Mouse (Mus musculus) right cerebral cortex, postnatal 4 days (tissue): ENCODE results near the gene Sord.
"Not testable (repeated sequence)": the region's sequence is repeated elsewhere in the genome, so short reads cannot be mapped to it uniquely, and the experiment has no call there.

ENCODE experiments used
- DNase-seq: peaks from one replicate; pipeline ENCODE4 v3.0.0-alpha.2; 2022

The Sord gene

GRCm38 (mm10) chr2:122234611-122235288 lies at the start of gene Sord:
Sord (plus strand) TSS chr2:122234749.
- DNase-seq = peak; percentile 82

GRCm38 (mm10) chr2:122185086-122185485 lies 49.5 kb upstream of the Sord start:
- DNase-seq = no peak

GRCm38 (mm10) chr2:122186106-122186505 lies 48.4 kb upstream of the Sord start, which contains the start of the genes Patl2 and Terb2:
Patl2 (minus strand) TSS chr2:122186189.
Terb2 (plus strand) TSS chr2:122186272.
- DNase-seq = no peak

DNA sequence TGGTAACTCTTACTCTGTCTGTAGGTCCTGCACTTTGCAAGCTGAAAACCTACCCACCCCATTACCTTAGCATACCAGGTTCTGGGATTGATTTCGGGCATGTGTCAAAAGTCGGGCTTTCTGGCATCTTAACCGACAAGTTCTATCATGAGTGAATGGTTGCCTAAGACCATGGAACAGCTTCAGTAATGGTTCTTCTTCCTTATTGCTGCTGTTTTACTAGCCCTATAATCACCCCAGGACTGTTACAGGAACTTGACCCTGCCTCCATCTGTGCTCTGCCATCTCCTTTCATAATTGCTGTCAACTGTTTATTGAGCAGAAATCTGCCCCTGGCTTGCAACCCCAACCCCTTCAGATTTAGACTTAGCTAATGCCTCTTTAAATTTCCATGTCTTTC lies 47.8 kb upstream of the Sord start:
- DNase-seq = no peak

DNA sequence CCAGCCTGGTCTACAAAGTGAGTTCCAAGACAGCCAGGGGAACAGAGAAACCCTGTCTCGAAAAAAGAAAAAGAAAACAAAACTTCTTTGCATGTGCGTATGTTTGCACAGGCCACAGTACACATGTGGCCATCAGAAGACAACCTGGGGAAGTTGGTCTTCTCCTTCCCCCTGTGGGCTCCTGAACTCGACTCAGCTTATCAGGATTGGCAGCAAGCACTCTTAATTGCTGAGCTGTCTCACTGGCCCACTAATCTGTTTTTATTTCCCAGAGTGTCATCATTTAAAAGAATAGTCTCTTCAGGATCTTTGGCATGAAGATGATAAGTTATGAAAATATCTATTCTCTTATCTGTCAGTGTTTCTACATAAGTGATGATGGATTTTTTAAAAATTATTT lies 42.7 kb upstream of the Sord start:
- no peak for DNase-seq

- DNase-seq = peak; percentile 6
These were observed 40.0 kb upstream of the Sord start for GRCm38 (mm10) chr2:122194509-122194929.

DNA sequence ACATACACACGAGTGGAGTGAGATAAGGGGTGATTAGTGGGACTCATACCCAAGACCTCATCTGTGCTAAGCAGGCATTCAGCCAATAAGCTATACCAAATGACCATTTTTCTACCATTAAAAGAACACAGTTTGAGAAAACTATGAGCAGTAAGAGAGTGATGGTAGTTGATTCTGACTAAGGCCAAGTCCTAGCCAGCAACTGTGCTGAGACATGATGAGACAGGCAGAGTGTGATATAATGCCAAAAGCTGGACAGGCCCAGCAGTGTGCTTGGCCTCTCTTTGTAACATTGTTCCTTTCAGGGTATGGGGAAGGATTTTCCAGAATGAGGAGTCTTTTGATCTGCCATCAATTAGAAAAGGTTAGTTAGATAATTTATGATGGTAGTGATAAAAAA lies 33.0 kb upstream of the Sord start:
- DNase-seq = no peak

DNA sequence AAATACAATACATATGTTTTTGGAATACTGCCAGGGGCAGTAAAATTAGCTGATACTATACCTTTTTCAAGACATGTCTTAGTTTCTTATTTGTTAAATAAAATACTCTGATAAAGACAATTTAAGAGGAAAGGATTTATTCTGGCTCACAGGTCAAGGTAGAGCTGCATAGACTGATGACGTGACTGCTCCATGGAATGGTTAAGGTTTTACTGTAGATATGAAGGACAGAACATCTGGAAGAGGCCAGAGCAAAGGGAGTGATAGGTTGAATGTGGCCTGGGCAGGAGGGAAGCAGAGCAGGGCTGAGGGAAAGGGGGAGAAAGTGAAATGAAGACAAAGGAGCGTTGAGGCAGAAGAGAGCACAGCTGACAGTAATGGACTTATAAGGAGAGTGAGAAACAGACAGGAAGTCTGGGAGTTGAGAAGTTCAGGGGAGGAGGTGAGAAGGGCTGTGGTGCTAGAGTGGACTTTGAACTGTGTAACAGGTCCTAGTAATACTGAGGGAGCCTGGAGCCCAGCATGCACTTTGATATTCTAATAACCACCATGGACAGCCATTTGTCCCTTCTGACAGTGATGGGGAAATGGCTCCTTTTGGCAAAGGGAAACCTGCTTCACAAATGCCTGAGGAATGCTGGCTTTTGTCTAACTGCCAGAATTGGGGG lies 28.0 kb upstream of the Sord start:
- DNase-seq = no peak

- no peak for DNase-seq
These were observed 23.9 kb upstream of the Sord start for GRCm38 (mm10) chr2:122210534-122211228.

GRCm38 (mm10) chr2:122217075-122217474 lies 17.5 kb upstream of the Sord start:
- DNase-seq = not testable (repeated sequence)

DNA sequence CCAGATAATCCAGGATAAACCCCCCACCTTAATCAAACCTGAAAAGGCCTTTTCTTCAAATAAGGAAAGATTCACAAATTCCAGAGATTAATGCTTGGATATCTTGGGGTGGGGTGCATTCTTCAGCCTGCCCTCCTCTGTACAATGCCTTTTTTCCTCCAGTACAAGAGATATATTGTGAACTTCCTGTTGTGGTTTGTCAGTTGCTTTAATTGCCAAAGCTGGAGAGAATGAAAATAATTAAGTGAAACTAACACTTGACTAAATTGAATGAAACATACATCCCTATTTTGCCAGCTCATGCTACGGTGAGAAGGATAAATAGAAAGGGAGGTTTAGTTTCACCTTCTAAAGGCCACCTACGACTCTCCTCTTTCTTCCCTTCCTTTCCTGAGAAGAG lies 16.3 kb upstream of the Sord start:
- DNase-seq = no peak

DNA sequence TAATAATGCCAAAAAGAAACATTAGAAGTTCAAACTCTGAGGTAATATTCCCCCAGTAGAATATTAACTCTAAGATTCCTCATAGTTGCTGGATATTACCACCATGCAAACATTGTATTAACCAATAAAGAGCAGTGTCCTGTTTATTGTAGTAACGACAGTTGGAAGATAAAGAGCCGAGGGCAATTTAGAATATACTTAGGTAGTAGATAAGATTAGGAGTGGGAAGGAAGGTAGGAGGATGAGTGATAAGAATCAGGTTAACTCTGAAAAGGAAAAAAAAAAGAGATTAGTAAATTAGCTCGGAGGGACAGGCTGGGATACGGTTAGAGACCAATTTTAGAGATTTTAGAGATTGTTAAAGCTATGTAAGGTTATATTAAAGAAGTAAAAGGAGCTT lies 13.2 kb upstream of the Sord start:
- no peak for DNase-seq

GRCm38 (mm10) chr2:122221798-122222197 lies 12.8 kb upstream of the Sord start:
- no peak for DNase-seq

DNA sequence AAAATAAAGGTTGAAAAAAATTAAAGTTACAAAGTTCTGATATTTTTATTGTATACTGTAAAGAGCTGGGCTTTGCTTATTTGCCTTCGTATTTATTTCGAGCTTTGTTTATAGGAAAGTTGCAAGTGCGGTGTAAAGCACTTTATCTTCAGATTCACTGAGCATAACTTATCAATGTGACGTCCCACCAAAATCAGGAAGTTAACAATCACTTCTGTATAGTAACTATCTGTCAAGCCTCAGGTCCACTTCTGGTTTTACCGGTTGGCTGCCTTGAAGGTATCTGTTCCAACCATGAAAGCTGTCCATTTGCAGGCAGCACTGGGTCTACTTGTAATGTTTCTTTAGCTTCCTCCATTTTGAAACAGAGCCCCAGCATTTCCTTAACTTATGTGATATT lies 12.3 kb upstream of the Sord start:
- DNase-seq = no peak

GRCm38 (mm10) chr2:122223654-122224053 lies 10.9 kb upstream of the Sord start:
- DNase-seq = no peak

DNA sequence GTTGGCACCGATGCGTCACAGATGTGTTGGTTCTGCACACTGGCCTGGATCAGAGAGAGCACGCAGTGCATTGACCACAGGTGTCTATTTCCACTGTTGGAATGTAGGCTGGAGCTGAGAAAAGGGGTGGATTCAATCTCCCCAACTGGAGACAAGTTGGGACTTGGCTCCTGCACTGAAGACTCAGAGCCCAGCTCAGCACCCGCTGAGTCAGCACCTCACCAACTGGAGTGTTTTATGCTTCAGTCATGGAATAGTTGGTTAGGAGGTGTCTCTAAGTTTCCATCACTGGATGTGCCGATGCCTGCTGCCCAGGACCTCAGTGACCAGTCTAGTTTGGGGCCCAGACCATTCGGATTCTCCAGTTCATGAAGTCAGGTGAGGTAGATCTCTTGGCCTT lies 4.2 kb upstream of the Sord start:
- DNase-seq = no peak

GRCm38 (mm10) chr2:122231616-122232015 lies 2.9 kb upstream of the Sord start:
- DNase-seq = no peak

DNA sequence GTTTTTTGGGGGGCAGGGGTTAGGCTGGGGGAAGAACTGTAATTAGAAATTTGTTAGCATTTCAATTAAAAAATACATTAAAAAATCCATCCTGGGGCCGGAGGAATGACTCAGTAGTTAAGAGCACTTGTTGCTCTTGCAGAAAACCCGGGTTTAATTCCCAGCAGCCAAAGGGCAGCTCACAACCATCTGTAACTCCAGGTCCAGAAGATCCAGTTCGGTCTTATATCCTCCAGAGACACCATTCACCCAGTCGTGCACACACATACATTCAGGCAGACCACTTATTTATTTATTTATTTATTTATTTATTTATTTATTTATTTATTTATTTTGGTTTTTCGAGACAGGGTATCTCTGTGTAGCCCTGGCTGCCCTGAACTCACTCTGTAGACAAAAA lies 1.2 kb upstream of the Sord start:
- no peak for DNase-seq

GRCm38 (mm10) chr2:122233759-122234557 lies 591 bp upstream of the Sord start:
- peak; percentile 7 for DNase-seq

DNA sequence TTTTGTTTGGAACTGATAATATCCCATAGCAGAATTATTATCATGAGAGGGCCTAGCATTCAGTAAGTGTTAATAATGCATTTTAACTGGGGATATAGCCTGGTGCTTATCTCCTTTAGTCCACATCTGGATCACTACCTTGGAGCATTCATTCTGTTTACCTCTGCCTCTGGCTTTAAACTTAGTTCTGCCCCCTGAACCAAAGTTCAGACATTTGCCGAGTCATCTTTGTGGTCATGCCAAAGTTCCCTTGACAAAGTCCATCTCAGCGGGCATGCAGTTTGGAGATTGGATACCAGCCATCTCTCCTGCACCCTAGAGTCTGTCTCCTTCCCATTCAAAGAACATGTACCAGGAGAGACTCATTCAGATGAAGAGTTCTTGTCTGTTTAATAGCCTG lies 876 bp downstream of the Sord start:
- no peak for DNase-seq

GRCm38 (mm10) chr2:122236321-122236720 lies 1.8 kb downstream of the Sord start:
- no peak for DNase-seq

DNA sequence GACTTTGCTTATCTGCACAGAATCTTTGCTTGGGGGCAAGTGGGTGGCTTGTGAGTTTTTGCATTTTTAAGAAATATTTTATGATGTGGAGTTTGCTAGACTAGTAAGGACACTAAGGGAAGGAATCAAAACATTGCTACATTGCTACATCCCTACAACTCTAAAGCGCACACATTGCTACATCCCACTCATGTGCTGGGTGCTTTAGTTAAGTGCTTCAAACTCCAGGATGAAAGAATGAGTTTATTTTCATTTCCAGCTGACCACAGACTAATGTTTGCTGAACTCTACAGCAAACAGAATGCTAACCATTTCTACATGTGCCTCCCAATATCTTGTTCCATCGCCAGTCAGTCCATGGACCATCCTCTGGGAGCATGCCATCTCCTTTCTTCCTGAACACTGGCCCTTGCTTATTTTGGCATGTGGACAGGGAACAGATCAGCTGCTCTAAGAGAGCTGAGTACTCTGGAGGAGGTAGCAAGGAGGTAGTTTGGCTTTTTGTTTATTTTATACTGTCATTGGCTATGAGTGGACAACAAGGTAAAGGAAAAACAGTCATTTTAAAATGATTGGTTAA lies 3.4 kb downstream of the Sord start:
- no peak for DNase-seq

DNA sequence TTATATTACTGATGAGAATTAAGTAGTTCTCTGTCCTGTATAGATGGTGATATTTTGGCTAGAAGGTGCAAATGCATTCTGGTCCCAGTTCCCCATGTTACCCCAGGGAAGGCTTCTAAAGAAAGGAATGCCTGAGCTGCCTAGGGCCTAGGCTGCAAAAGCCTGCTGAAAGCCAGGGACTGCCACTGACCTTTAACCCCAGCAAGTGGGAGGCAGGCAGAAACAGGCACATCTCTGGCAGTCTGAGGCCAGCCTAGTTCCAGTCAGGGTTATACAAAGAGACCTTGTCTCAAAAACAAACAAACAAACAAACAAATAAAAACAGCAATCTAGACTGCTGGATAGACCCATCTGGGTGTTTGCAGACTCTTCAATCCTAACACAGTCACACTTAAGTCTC lies 6.2 kb downstream of the Sord start:
- DNase-seq = no peak
